In the genomic region with DNA sequence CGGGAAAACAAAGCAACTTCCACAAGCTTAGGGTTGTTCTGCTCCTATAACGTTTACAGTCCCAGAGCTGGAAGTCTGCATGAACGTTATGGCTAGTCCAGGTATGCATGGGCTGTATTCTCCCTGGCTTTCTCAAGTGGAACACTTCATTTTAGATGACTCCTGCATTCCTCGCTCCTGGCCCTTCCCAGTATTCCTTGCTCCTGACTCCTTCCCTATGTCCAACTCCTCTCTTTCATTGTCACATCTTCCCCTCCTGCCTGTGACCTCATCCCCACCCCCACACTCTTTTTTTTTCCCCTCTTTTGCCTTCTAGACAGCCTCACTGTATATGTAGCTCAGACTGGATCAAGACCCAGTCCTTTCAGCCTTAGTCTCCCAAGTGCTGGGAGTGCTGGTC, we compare ENCODE assay signal across 48 mouse cellular contexts. TPM values are rescaled to one million over a fixed set of nuclear protein-coding genes. Genes with fewer than 3 reads are reported as not detected.
"Had no signal": no experiment of that assay in that cellular context is flagged by ENCODE, and none has a peak within 500 bp of the region (broad histone marks: within the 10 kb centered on the region; RNA-seq: fewer than 3 reads in every experiment).

No protein-coding gene starts in this region.

- H3K27ac ChIP-seq: heart, embryonic 13.5 days; heart, embryonic 15.5 days; hindbrain, embryonic 10.5 days; hindbrain, embryonic 12.5 days; hindbrain, embryonic 13.5 days; hindbrain, embryonic 14.5 days; hindbrain, embryonic 15.5 days; hindbrain, postnatal 0 days; intestine, embryonic 15.5 days; kidney, embryonic 15.5 days; kidney, postnatal 0 days; layer of hippocampus, adult 2 months had no signal

- H3K27me3 ChIP-seq: heart, embryonic 12.5 days; heart, embryonic 15.5 days; intestine, embryonic 15.5 days had no signal

- H3K9me3 ChIP-seq: heart, embryonic 10.5 days; heart, embryonic 12.5 days; heart, embryonic 13.5 days; heart, embryonic 15.5 days; hindbrain, embryonic 10.5 days; hindbrain, embryonic 12.5 days; hindbrain, embryonic 13.5 days; hindbrain, embryonic 15.5 days; intestine, embryonic 15.5 days; kidney, embryonic 15.5 days had no signal

- H3K4me3 ChIP-seq: heart, embryonic 10.5 days; heart, embryonic 12.5 days; heart, embryonic 13.5 days; heart, embryonic 15.5 days; hindbrain, embryonic 10.5 days; hindbrain, embryonic 12.5 days; hindbrain, embryonic 13.5 days; hindbrain, embryonic 15.5 days; intestine, embryonic 15.5 days; kidney, embryonic 15.5 days; layer of hippocampus, adult 2 months had no signal

- H3K9ac ChIP-seq: heart, embryonic 12.5 days; heart, embryonic 13.5 days; heart, embryonic 15.5 days; hindbrain, embryonic 12.5 days; hindbrain, embryonic 13.5 days; hindbrain, embryonic 14.5 days; hindbrain, embryonic 15.5 days; intestine, embryonic 15.5 days; kidney, embryonic 15.5 days had no signal

- DNase-seq: heart, postnatal 10 days; heart, postnatal 14 days; heart, postnatal 36 days; kidney, adult 11 months; kidney, adult 18-20 months; kidney, adult 2 months; kidney, adult 8-10 months; kidney, adult 9 months; kidney, postnatal 10 days; kidney, postnatal 14 days; kidney, postnatal 25 days; kidney, postnatal 36 days; kidney, postnatal 4 days; layer of hippocampus, adult 9-11 months; layer of hippocampus, postnatal 36 days had no signal

- H3K36me3 ChIP-seq: hindbrain, embryonic 10.5 days; hindbrain, embryonic 12.5 days; hindbrain, embryonic 13.5 days; hindbrain, embryonic 15.5 days had no signal

- H3K4me2 ChIP-seq: heart, embryonic 11.5 days; heart, embryonic 12.5 days; heart, embryonic 13.5 days; heart, embryonic 15.5 days; hindbrain, embryonic 12.5 days; hindbrain, embryonic 13.5 days; hindbrain, embryonic 14.5 days; hindbrain, embryonic 15.5 days; intestine, embryonic 15.5 days; kidney, embryonic 15.5 days had no signal

- ATAC-seq: hindbrain, embryonic 16.5 days; hindbrain, postnatal 0 days; inflammation-experienced regulatory T-cells, adult 6 months; intestine, embryonic 15.5 days; intestine, embryonic 16.5 days; intestine, postnatal 0 days had no signal

RNA-seq across cellular contexts. Expression of a gene that starts 7.0 kb away (rescaled TPM):
- total RNA-seq: layer of hippocampus, adult 18-20 months; layer of hippocampus, adult 2 months; layer of hippocampus, postnatal 14 days had no signal

RNA-seq across cellular contexts. Expression of a gene that starts 9.8 kb away (rescaled TPM):
- polyA plus RNA-seq: inflammation-experienced regulatory T-cells, adult 6 months had no signal

RNA-seq across cellular contexts. Expression of a gene that starts 14.3 kb away (rescaled TPM):
- total RNA-seq: layer of hippocampus, adult 18-20 months had no signal

RNA-seq across cellular contexts. Expression of a gene that starts 30.3 kb away (rescaled TPM):
- total RNA-seq: heart, postnatal 25 days; heart, postnatal 36 days; heart, postnatal 4 days; hematopoietic stem cell, adult 5-6 weeks; hindbrain, postnatal 0 days; layer of hippocampus, adult 18-20 months; layer of hippocampus, adult 2 months; layer of hippocampus, adult 8-10 months; layer of hippocampus, postnatal 10 days; layer of hippocampus, postnatal 14 days; layer of hippocampus, postnatal 25 days; layer of hippocampus, postnatal 36 days had no signal
- polyA plus RNA-seq: heart, embryonic 10.5 days; heart, embryonic 11.5 days; heart, embryonic 12.5 days; heart, embryonic 13.5 days; heart, embryonic 14.5 days; heart, postnatal 0 days; hindbrain, embryonic 10.5 days; hindbrain, embryonic 11.5 days; hindbrain, embryonic 12.5 days; hindbrain, embryonic 13.5 days; hindbrain, embryonic 14.5 days; hindbrain, embryonic 15.5 days; hindbrain, embryonic 16.5 days; hindbrain, postnatal 0 days; intestine, embryonic 14.5 days; intestine, embryonic 15.5 days; intestine, embryonic 16.5 days; intestine, postnatal 0 days; kidney, embryonic 14.5 days; kidney, embryonic 15.5 days; kidney, embryonic 16.5 days; kidney, postnatal 0 days had no signal
